Mouse (Mus musculus) embryonic fibroblast, embryonic 13.5 days (primary cell): ENCODE results near the gene Dnaja3.

Experiments used
- CTCF ChIP-seq: IDR thresholded peaks from 2 replicates; pipeline ENCODE4 v1.5.1; 2011; ENCODE audit warnings: mild to moderate bottlenecking, control low read depth, low read length, moderate library complexity, borderline replicate concordance; ENCODE audit not compliant: insufficient read depth
- POLR2A ChIP-seq: IDR thresholded peaks from 2 replicates; pipeline ENCODE4 v1.6.1; 2011; ENCODE audit warnings: low read depth, mild to moderate bottlenecking, control low read depth, low read length, moderate library complexity

- TF ChIP-seq CTCF = no peak
- no peak for TF ChIP-seq POLR2A
These were observed 114.3 kb downstream of the Dnaja3 start for GRCm38 (mm10) chr16:4754045-4754444.
